Mouse (Mus musculus) mouse embryonic stem cell (cell line): ENCODE data around the gene Styk1.
"Not testable (repeated sequence)": the region's sequence is repeated elsewhere in the genome, so short reads cannot be mapped to it uniquely, and the experiment has no call there.

Experiments used
- in situ Hi-C, 2 experiments: fragments of 300-500 bp; cut with MboI; formaldehyde crosslinking; loops; 1 replicate in 1 of 2; 3 replicates in 1 of 2; pipeline ENCODE4 v1.14.3; 2019 to 2020; ENCODE audit warnings: low sequenced_read_pairs in 2 of 2, low pct_unique_long_range_greater_than_20kb in 1 of 2, mixed read lengths in 1 of 2; ENCODE audit not compliant: unreplicated experiment in 1 of 2

The Styk1 gene

GRCm38 (mm10) chr6:131304776-131305175, 48.6 kb downstream of the Styk1 start:
- in situ Hi-C loops: no loop called here

GRCm38 (mm10) chr6:131298531-131298930, 54.9 kb downstream of the Styk1 start:
- in situ Hi-C loops: no loop called here

GRCm38 (mm10) chr6:131294435-131295112, 58.8 kb downstream of the Styk1 start:
- in situ Hi-C loops: no loop called here

GRCm38 (mm10) chr6:131293916-131294315, 59.5 kb downstream of the Styk1 start:
- in situ Hi-C loops: no loop called here

GRCm38 (mm10) chr6:131292991-131293788, 60.2 kb downstream of the Styk1 start, which contains the start of gene Magohb:
TSS of gene Magohb (minus strand) at chr6:131293244.
- in situ Hi-C loops: no loop called here

- in situ Hi-C loops: no loop called here
These were observed 61.0 kb downstream of the Styk1 start for GRCm38 (mm10) chr6:131292276-131292990.

- in situ Hi-C loops: no loop called here
These were observed 63.0 kb downstream of the Styk1 start for GRCm38 (mm10) chr6:131290430-131290829.

- in situ Hi-C loops: not testable (repeated sequence)
These were observed 75.2 kb downstream of the Styk1 start for GRCm38 (mm10) chr6:131278160-131278559.

GRCm38 (mm10) chr6:131276659-131277058, 76.7 kb downstream of the Styk1 start:
- in situ Hi-C loops: no loop called here

- in situ Hi-C loops: no loop called here
These were observed 81.1 kb downstream of the Styk1 start for GRCm38 (mm10) chr6:131272311-131272710.

GRCm38 (mm10) chr6:131270312-131270711, 83.1 kb downstream of the Styk1 start:
- in situ Hi-C loops: no loop called here

- in situ Hi-C loops: no loop called here
These were observed 83.8 kb downstream of the Styk1 start for GRCm38 (mm10) chr6:131269599-131269998.

- in situ Hi-C loops: no loop called here
These were observed 89.2 kb downstream of the Styk1 start for GRCm38 (mm10) chr6:131264175-131264574.

- in situ Hi-C loops: no loop called here
These were observed 90.6 kb downstream of the Styk1 start for GRCm38 (mm10) chr6:131262778-131263177.

GRCm38 (mm10) chr6:131262009-131262408, 91.4 kb downstream of the Styk1 start:
- in situ Hi-C loops: no loop called here
